Mouse (Mus musculus): ENCODE measurements around the gene Thy1. TPM values are rescaled to one million over a fixed set of nuclear protein-coding genes. Genes with fewer than 3 reads are reported as not detected.

The Thy1 gene
- 10 to 100 TPM; 13.2 to 18.7 TPM for total RNA-seq (2021)
- long read RNA-seq, experiment 1, partial matches to known transcripts = 0 of 3 reads
- long read RNA-seq, experiment 1, other reads (novel, unspliced or antisense) = 1 of 3 reads
- long read RNA-seq, experiment 2, partial matches to known transcripts = 0 of 8 reads
- long read RNA-seq, experiment 2, other reads (novel, unspliced or antisense) = 7 of 8 reads

GRCm38 (mm10) chr9:44042836-44043707 is at the start of gene Thy1:
Gene Thy1 (plus strand): TSS chr9:44043384.
- DNase-seq = peak; percentile 38 to 41
- intact Hi-C loops (cut with DNase I) = loop anchor here (10.0 kb wide), 1 partner anchor 298 kb away; the partner anchor contains the start of gene Nectin1

GRCm38 (mm10) chr9:43997681-43998080 is 45.5 kb upstream of the Thy1 start:
- intact Hi-C loops (cut with DNase I) = no loop called here
- DNase-seq = no peak

GRCm38 (mm10) chr9:43998851-43999250 is 44.3 kb upstream of the Thy1 start:
- no peak for DNase-seq
- intact Hi-C loops (cut with DNase I) = no loop called here

- no peak for DNase-seq
- intact Hi-C loops (cut with DNase I) = no loop called here
These were observed 38.8 kb upstream of the Thy1 start for GRCm38 (mm10) chr9:44004362-44004761.

- DNase-seq = no peak
- intact Hi-C loops (cut with DNase I) = no loop called here
These were observed 37.9 kb upstream of the Thy1 start for GRCm38 (mm10) chr9:44005305-44005704.

GRCm38 (mm10) chr9:44007323-44007722 is 35.9 kb upstream of the Thy1 start:
- intact Hi-C loops (cut with DNase I) = no loop called here
- no peak for DNase-seq

GRCm38 (mm10) chr9:44007991-44008390 is 35.2 kb upstream of the Thy1 start:
- no peak for DNase-seq
- intact Hi-C loops (cut with DNase I) = no loop called here

- no peak for DNase-seq
- intact Hi-C loops (cut with DNase I) = no loop called here
These were observed 32.3 kb upstream of the Thy1 start for GRCm38 (mm10) chr9:44010900-44011299.

- intact Hi-C loops (cut with DNase I) = no loop called here
These were observed 31.5 kb upstream of the Thy1 start for GRCm38 (mm10) chr9:44011668-44012067.

GRCm38 (mm10) chr9:44012164-44012563 is 31.0 kb upstream of the Thy1 start:
- intact Hi-C loops (cut with DNase I) = no loop called here
- no peak for DNase-seq

More at GRCm38 (mm10) chr9:44011668-44012067, 31.5 kb upstream of the Thy1 start:
- no peak for DNase-seq

GRCm38 (mm10) chr9:44012761-44013301 is 30.4 kb upstream of the Thy1 start:
- peak in 1 of 2 experiments; percentile 23 for DNase-seq
- intact Hi-C loops (cut with DNase I) = no loop called here

GRCm38 (mm10) chr9:44013781-44014180 is 29.4 kb upstream of the Thy1 start:
- DNase-seq = no peak
- intact Hi-C loops (cut with DNase I) = no loop called here

- no peak for DNase-seq
- intact Hi-C loops (cut with DNase I) = no loop called here
These were observed 26.9 kb upstream of the Thy1 start for GRCm38 (mm10) chr9:44016304-44016703.

GRCm38 (mm10) chr9:44017846-44018245 is 25.3 kb upstream of the Thy1 start:
- intact Hi-C loops (cut with DNase I) = no loop called here
- no peak for DNase-seq

GRCm38 (mm10) chr9:44020001-44020400 is 23.2 kb upstream of the Thy1 start:
- intact Hi-C loops (cut with DNase I) = no loop called here
- no peak for DNase-seq

GRCm38 (mm10) chr9:44022100-44022847 is 20.9 kb upstream of the Thy1 start:
- DNase-seq = no peak
- intact Hi-C loops (cut with DNase I) = no loop called here

GRCm38 (mm10) chr9:44024096-44024495 is 19.1 kb upstream of the Thy1 start:
- intact Hi-C loops (cut with DNase I) = no loop called here
- no peak for DNase-seq

- intact Hi-C loops (cut with DNase I) = no loop called here
- no peak for DNase-seq
These were observed 13.5 kb upstream of the Thy1 start for GRCm38 (mm10) chr9:44029580-44030236.

GRCm38 (mm10) chr9:44030646-44031045 is 12.5 kb upstream of the Thy1 start:
- no peak for DNase-seq
- intact Hi-C loops (cut with DNase I) = no loop called here

GRCm38 (mm10) chr9:44031079-44031478 is 12.1 kb upstream of the Thy1 start:
- intact Hi-C loops (cut with DNase I) = no loop called here
- DNase-seq = no peak
